Mouse (Mus musculus): ENCODE measurements around the gene Rbm17.

DNA sequence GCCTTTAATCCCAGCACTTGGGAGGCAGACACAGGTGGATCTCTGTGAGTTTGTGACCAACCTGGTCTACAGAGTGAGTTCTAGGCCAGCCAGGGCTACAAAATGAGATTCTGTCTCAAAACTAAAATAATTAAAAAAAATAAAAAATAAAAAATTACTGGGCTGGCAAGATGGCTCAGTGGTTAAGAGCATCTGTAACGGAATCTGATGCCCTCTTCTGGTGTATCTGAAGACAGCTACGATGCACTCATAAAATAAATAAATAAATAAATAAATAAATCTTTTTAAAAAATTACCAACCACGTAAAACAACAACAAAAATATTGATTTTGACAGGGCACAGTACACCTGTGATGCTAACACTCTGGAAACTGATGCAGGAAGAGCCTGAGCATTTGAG lies 37.1 kb downstream of the Rbm17 start:
- TF ChIP-seq CTCF (IDR thresholded peaks at IDR 0.05) (no peak), EP300 (IDR thresholded peaks at IDR 0.05) (no peak)

All from lung, postnatal 0 days (tissue).